In genomic region chr11:75421375-75422012, GRCm38 (mm10) we compare ENCODE assay signal across 10 mouse cellular contexts. TPM values are rescaled to one million over a fixed set of nuclear protein-coding genes. Genes with fewer than 3 reads are reported as not detected.
DNase-seq lines count a peak whose midpoint lies in the region; ATAC-seq and TF ChIP-seq lines count a peak whose summit lies in the region.
"Had no signal": no experiment of that assay in that cellular context is flagged by ENCODE, and none has a peak within 500 bp of the region (broad histone marks: within the 10 kb centered on the region; RNA-seq: fewer than 3 reads in every experiment).

No protein-coding gene starts in this region.

- H3K9me3 ChIP-seq in hindbrain, embryonic 10.5 days: no peaks in the 10 kb centered on the region
- no peaks in the 10 kb centered on the region for H3K9me3 ChIP-seq in hindbrain, postnatal 0 days (ENCODE audit: low read length)

- H3K4me3 ChIP-seq in hindbrain, embryonic 10.5 days: peak overlapping the region; percentile 46
- no peak overlapping the region for H3K4me3 ChIP-seq in hindbrain, postnatal 0 days (ENCODE audit: low read length)
- H3K4me3 ChIP-seq in myocyte: peak overlapping the region; percentile 89

- H3K36me3 ChIP-seq in hindbrain, embryonic 10.5 days: no peaks in the 10 kb centered on the region
- H3K36me3 ChIP-seq in hindbrain, postnatal 0 days (ENCODE audit: insufficient read depth, low read length): no peaks in the 10 kb centered on the region
- peaks cover 19% of the 10 kb centered on the region for H3K36me3 ChIP-seq in myocyte (ENCODE audit: control insufficient read depth, insufficient read depth)

- peaks cover 50% of the 10 kb centered on the region for H3K79me2 ChIP-seq in myocyte (ENCODE audit: control insufficient read depth, insufficient read depth)

- TF ChIP-seq POLR2A in myocyte (IDR thresholded peaks at IDR 0.05; ENCODE audit: insufficient read length, low read depth): peak; percentile 54

- peak overlapping the region; percentile 83 for H3K27ac ChIP-seq in hindbrain, embryonic 10.5 days
- H3K27ac ChIP-seq in hindbrain, postnatal 0 days: no peak overlapping the region

- TF ChIP-seq CTCF in hindbrain, postnatal 0 days (IDR thresholded peaks at IDR 0.05; ENCODE audit: low read depth): no peak

- no peak overlapping the region for H3K9ac ChIP-seq in hindbrain, postnatal 0 days (replicated peaks; ENCODE audit: low read length)

- no peak for ATAC-seq in hindbrain, postnatal 0 days

- peak overlapping the region; percentile 64 for H3ac ChIP-seq in myocyte (ENCODE audit: control insufficient read depth, insufficient read length)

- intact Hi-C loops in heart, postnatal 25 days (cut with DNase I): no loop called here
- intact Hi-C loops in left cerebral cortex, postnatal 36 days (cut with DNase I): no loop called here

- DNase-seq in hindbrain, embryonic 10.5 days (ENCODE audit: low spot score): peak; percentile 49
- DNase-seq in hindbrain, postnatal 0 days (ENCODE audit: low spot score): no peak
- peak; percentile 64 for DNase-seq in embryo, embryonic 11 days
- DNase-seq in heart, postnatal 25 days (ENCODE audit: low spot score): peak; percentile 15
- DNase-seq in urinary bladder, postnatal 10 days (ENCODE audit: low spot score): no peak
- DNase-seq in thymus, postnatal 10 days (ENCODE audit: low spot score in 2 of 2): no peak
- no peak for DNase-seq in left cerebral cortex, postnatal 36 days (ENCODE audit: low spot score in 2 of 2)
- DNase-seq: cerebellum, postnatal 36 days; right cerebral cortex, postnatal 14 days had no signal

- no peak overlapping the region for H3K4me2 ChIP-seq in hindbrain, postnatal 0 days (ENCODE audit: low read depth, low read length)
- peak overlapping the region; percentile 88 for H3K4me2 ChIP-seq in myocyte (ENCODE audit: low read depth)

- H3K4me1 ChIP-seq in hindbrain, embryonic 10.5 days (replicated peaks): peaks cover 32% of the 10 kb centered on the region
- H3K4me1 ChIP-seq in hindbrain, postnatal 0 days (ENCODE audit: insufficient read depth, low read length): no peaks in the 10 kb centered on the region

- no peaks in the 10 kb centered on the region for H3K27me3 ChIP-seq in hindbrain, embryonic 10.5 days (ENCODE audit: insufficient read depth, poor library complexity, severe bottlenecking)
- H3K27me3 ChIP-seq in hindbrain, postnatal 0 days (ENCODE audit: insufficient read depth, low read length): no peaks in the 10 kb centered on the region
- H3K27me3 ChIP-seq in myocyte (ENCODE audit: control insufficient read depth, insufficient read depth, insufficient read length): no peaks in the 10 kb centered on the region

- 37% methylated on average over 6 of the region's 6 CpGs for WGBS in hindbrain, embryonic 10.5 days
- 46% methylated on average over 6 of the region's 6 CpGs for WGBS in hindbrain, postnatal 0 days

TF ChIP-seq in myocyte, 11 proteins besides CTCF, POLR2A, EP300 and RAD21:
- TF ChIP-seq POLR2AphosphoS2 (IDR thresholded peaks at IDR 0.05; ENCODE audit: insufficient read length, low read depth) (no peak), MAX (IDR thresholded peaks at IDR 0.05; ENCODE audit: low read depth) (no peak), E2F4 (IDR thresholded peaks at IDR 0.05; ENCODE audit: insufficient read depth) (no peak), TCF3 (IDR thresholded peaks at IDR 0.05; ENCODE audit: insufficient read length, low read depth) (no peak), MYOD1 (IDR thresholded peaks at IDR 0.05; ENCODE audit: control insufficient read depth in 1 of 3, insufficient read length in 2 of 3, low read depth in 2 of 3) (peak in 1 of 3 experiments; percentile 1), USF1 (IDR thresholded peaks at IDR 0.05; ENCODE audit: low read depth) (no peak), SRF (IDR thresholded peaks at IDR 0.05; ENCODE audit: control insufficient read depth, insufficient read length, low read depth) (no peak)

RNA-seq across cellular contexts. Expression of gene Serpinf1, which starts 1.0 kb away (rescaled TPM):
- 95.3 and 106 TPM in 2 replicates for polyA plus RNA-seq in hindbrain, embryonic 10.5 days (2016; fragmentation: Nextera tagmentation; extraction: Ambion mirVana)
- total RNA-seq in hindbrain, postnatal 0 days (2014; rRNA removed): 56.6 and 57.6 TPM in 2 replicates
- polyA plus RNA-seq in hindbrain, postnatal 0 days (2015; fragmentation: Nextera tagmentation; extraction: Ambion mirVana): 41.5 and 47.1 TPM in 2 replicates
- total RNA-seq in heart, postnatal 25 days (2021): 10 to 100 TPM; 26.3 to 26.9 TPM
- 911 TPM for polyA plus RNA-seq in myocyte (2012; fragmentation: generic; extraction: Trizol)
- total RNA-seq in left cerebral cortex, postnatal 36 days (2021): 10 to 100 TPM; 13.9 to 18.7 TPM

RNA-seq across cellular contexts. Expression of gene Serpinf2, which starts 17.9 kb away (rescaled TPM):
- polyA plus RNA-seq in hindbrain, embryonic 10.5 days (2016; fragmentation: Nextera tagmentation; extraction: Ambion mirVana): 0.07 TPM in 1 of 2 replicates, not detected in the other
- 0.05 TPM in 1 of 2 replicates, not detected in the other for total RNA-seq in hindbrain, postnatal 0 days (2014; rRNA removed)
- not detected in 2 replicates for polyA plus RNA-seq in hindbrain, postnatal 0 days (2015; fragmentation: Nextera tagmentation; extraction: Ambion mirVana)
- not detected for total RNA-seq in heart, postnatal 25 days (2021)
- polyA plus RNA-seq in myocyte (2012; fragmentation: generic; extraction: Trizol): 0.06 TPM
- total RNA-seq in left cerebral cortex, postnatal 36 days (2021): under 1 TPM in 1 of 2 experiments, not detected in 1; 0.22 TPM

RNA-seq across cellular contexts. Expression of gene Wdr81, which starts 33.0 kb away (rescaled TPM):
- polyA plus RNA-seq in hindbrain, embryonic 10.5 days (2016; fragmentation: Nextera tagmentation; extraction: Ambion mirVana): 7.7 and 8.6 TPM in 2 replicates
- total RNA-seq in hindbrain, postnatal 0 days (2014; rRNA removed): 19.4 and 20.4 TPM in 2 replicates
- polyA plus RNA-seq in hindbrain, postnatal 0 days (2015; fragmentation: Nextera tagmentation; extraction: Ambion mirVana): 3.9 and 4.1 TPM in 2 replicates
- total RNA-seq in heart, postnatal 25 days (2021): 1 to 10 TPM; 7.7 to 9.1 TPM
- polyA plus RNA-seq in myocyte (2012; fragmentation: generic; extraction: Trizol): 17.3 TPM
- 10 to 100 TPM; 20.1 to 20.4 TPM for total RNA-seq in left cerebral cortex, postnatal 36 days (2021)

RNA-seq across cellular contexts. Expression of gene Tlcd2, which starts 40.0 kb away (rescaled TPM):
- 11.7 and 12.4 TPM in 2 replicates for polyA plus RNA-seq in hindbrain, embryonic 10.5 days (2016; fragmentation: Nextera tagmentation; extraction: Ambion mirVana)
- 1.0 and 3.4 TPM in 2 replicates for total RNA-seq in hindbrain, postnatal 0 days (2014; rRNA removed)
- polyA plus RNA-seq in hindbrain, postnatal 0 days (2015; fragmentation: Nextera tagmentation; extraction: Ambion mirVana): 1.5 and 1.6 TPM in 2 replicates
- total RNA-seq in heart, postnatal 25 days (2021): 1 to 10 TPM; 7.9 to 8.1 TPM
- polyA plus RNA-seq in myocyte (2012; fragmentation: generic; extraction: Trizol): 2.9 TPM
- under 1 TPM in 1 of 2 experiments, not detected in 1; 0.47 TPM for total RNA-seq in left cerebral cortex, postnatal 36 days (2021)

Comparison
In these comparisons a context has a peak if more than half of its experiments do, and no peak if none do; other contexts are left out.
1. DNase-seq: peak in hindbrain, embryonic 10.5 days (single experiment), embryo, embryonic 11 days (single experiment) and heart, postnatal 25 days (single experiment); none in hindbrain, postnatal 0 days (single experiment), urinary bladder, postnatal 10 days (single experiment), thymus, postnatal 10 days (0 of 2) and left cerebral cortex, postnatal 36 days (0 of 2).